Mouse (Mus musculus): ENCODE results near the gene Mast3. TPM values are rescaled to one million over a fixed set of nuclear protein-coding genes. Genes with fewer than 3 reads are reported as not detected.
A peak's percentile ranks its signal among the peaks of the same experiment; 100 is the strongest.

Gene Mast3
- polyA plus RNA-seq, 1 experiment, result 31.7 TPM

GRCm38 (mm10) chr8:70770748-70771147 is 34.1 kb downstream of the Mast3 start:
- no peaks in the 10 kb centered on the region for H3K27me3 ChIP-seq (ENCODE audit: control insufficient read depth, insufficient read depth, insufficient read length)
- no peak overlapping the region for H3K4me3 ChIP-seq
- peaks cover 8% of the 10 kb centered on the region for H3K79me2 ChIP-seq (ENCODE audit: control insufficient read depth, insufficient read depth)
- H3ac ChIP-seq (ENCODE audit: control insufficient read depth, insufficient read length), result no peak overlapping the region
- no peak for TF ChIP-seq CEBPB (IDR thresholded peaks at IDR 0.05; ENCODE audit: insufficient read depth, poor library complexity, severe bottlenecking)
- no peak for TF ChIP-seq REST (IDR thresholded peaks at IDR 0.05; ENCODE audit: insufficient read depth, insufficient read length)
- no peak for TF ChIP-seq MYOG (IDR thresholded peaks at IDR 0.05; ENCODE audit: control insufficient read depth in 1 of 3, insufficient read depth in 1 of 3, insufficient read length in 2 of 3, low read depth in 2 of 3)
- TF ChIP-seq E2F4 (IDR thresholded peaks at IDR 0.05; ENCODE audit: insufficient read depth), result no peak
- TF ChIP-seq TCF3 (IDR thresholded peaks at IDR 0.05; ENCODE audit: insufficient read length, low read depth), result no peak
- no peak for TF ChIP-seq USF1 (IDR thresholded peaks at IDR 0.05; ENCODE audit: low read depth)
- no peak for TF ChIP-seq MAX (IDR thresholded peaks at IDR 0.05; ENCODE audit: low read depth)
- no peak for TF ChIP-seq MYOD1 (IDR thresholded peaks at IDR 0.05; ENCODE audit: control insufficient read depth in 1 of 3, insufficient read length in 2 of 3, low read depth in 2 of 3)
- TF ChIP-seq POLR2AphosphoS2 (IDR thresholded peaks at IDR 0.05; ENCODE audit: insufficient read length, low read depth), result no peak
- TF ChIP-seq POLR2A (IDR thresholded peaks at IDR 0.05; ENCODE audit: insufficient read length, low read depth), result no peak
- no peak for TF ChIP-seq SRF (IDR thresholded peaks at IDR 0.05; ENCODE audit: control insufficient read depth, insufficient read length, low read depth)
- no peak for TF ChIP-seq TCF12 (IDR thresholded peaks at IDR 0.05; ENCODE audit: insufficient read depth, poor library complexity, severe bottlenecking)
- H3K36me3 ChIP-seq (ENCODE audit: control insufficient read depth, insufficient read depth), result peaks cover 6% of the 10 kb centered on the region
- no peak overlapping the region for H3K4me2 ChIP-seq (ENCODE audit: low read depth)

DNA sequence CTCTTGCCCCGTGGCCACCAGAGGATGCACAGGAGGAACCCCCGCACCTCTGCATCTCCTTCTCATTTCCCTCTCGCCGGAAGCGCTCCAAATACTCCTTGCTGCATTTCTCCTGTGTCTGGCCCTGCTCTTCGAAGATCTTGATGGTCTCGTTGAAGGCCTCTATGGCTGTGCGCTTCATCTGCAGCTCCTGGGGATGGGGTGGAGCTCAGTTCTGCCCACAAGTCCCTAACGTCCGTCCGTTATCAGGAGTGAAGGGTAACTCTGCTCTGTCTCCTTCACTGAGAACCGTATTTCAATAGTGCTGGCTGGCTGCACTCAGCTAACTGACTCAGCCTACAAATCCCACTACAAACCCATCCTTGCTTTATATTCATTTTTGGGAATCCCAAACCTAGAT is 35.0 kb downstream of the Mast3 start:
- no peak for TF ChIP-seq MYOG (IDR thresholded peaks at IDR 0.05; ENCODE audit: control insufficient read depth in 1 of 3, insufficient read depth in 1 of 3, insufficient read length in 2 of 3, low read depth in 2 of 3)
- no peak for TF ChIP-seq POLR2A (IDR thresholded peaks at IDR 0.05; ENCODE audit: insufficient read length, low read depth)
- TF ChIP-seq CEBPB (IDR thresholded peaks at IDR 0.05; ENCODE audit: insufficient read depth, poor library complexity, severe bottlenecking), result no peak
- TF ChIP-seq MAX (IDR thresholded peaks at IDR 0.05; ENCODE audit: low read depth), result no peak
- TF ChIP-seq POLR2AphosphoS2 (IDR thresholded peaks at IDR 0.05; ENCODE audit: insufficient read length, low read depth), result no peak
- no peak for TF ChIP-seq SRF (IDR thresholded peaks at IDR 0.05; ENCODE audit: control insufficient read depth, insufficient read length, low read depth)
- TF ChIP-seq USF1 (IDR thresholded peaks at IDR 0.05; ENCODE audit: low read depth), result no peak
- no peak for TF ChIP-seq E2F4 (IDR thresholded peaks at IDR 0.05; ENCODE audit: insufficient read depth)
- TF ChIP-seq REST (IDR thresholded peaks at IDR 0.05; ENCODE audit: insufficient read depth, insufficient read length), result no peak
- TF ChIP-seq TCF3 (IDR thresholded peaks at IDR 0.05; ENCODE audit: insufficient read length, low read depth), result no peak
- TF ChIP-seq MYOD1 (IDR thresholded peaks at IDR 0.05; ENCODE audit: control insufficient read depth in 1 of 3, insufficient read length in 2 of 3, low read depth in 2 of 3), result no peak
- TF ChIP-seq TCF12 (IDR thresholded peaks at IDR 0.05; ENCODE audit: insufficient read depth, poor library complexity, severe bottlenecking), result no peak
- Histone ChIP-seq H3K27me3 (ENCODE audit: control insufficient read depth, insufficient read depth, insufficient read length) (no peaks in the 10 kb centered on the region), H3K4me3 (no peak overlapping the region), H3ac (ENCODE audit: control insufficient read depth, insufficient read length) (no peak overlapping the region), H3K79me2 (ENCODE audit: control insufficient read depth, insufficient read depth) (no peaks in the 10 kb centered on the region), H3K36me3 (ENCODE audit: control insufficient read depth, insufficient read depth) (peaks cover 6% of the 10 kb centered on the region), H3K4me2 (ENCODE audit: low read depth) (no peak overlapping the region)

DNA sequence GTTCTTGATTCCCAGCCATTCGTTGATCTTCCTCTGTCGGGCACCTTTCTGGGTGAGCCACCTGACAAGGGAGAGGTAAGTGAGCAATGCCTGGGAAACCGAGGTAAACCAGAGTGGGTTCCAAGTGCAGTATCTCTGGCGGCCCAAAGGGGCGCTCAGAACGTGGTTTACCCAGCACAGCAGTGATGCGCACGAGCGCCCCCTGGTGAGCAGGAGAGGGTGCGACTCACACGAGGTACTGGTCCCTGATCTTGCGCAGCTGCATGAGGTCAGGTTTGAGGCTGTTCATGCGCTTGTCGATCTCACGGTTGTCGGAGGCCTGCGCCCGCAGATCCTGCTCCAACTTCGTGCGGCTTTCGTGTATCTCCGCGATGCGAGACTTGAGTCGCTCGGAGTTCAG is 35.5 kb downstream of the Mast3 start:
- Histone ChIP-seq H3K79me2 (ENCODE audit: control insufficient read depth, insufficient read depth) (no peaks in the 10 kb centered on the region), H3K36me3 (ENCODE audit: control insufficient read depth, insufficient read depth) (peaks cover 6% of the 10 kb centered on the region)
- no peak for TF ChIP-seq E2F4 (IDR thresholded peaks at IDR 0.05; ENCODE audit: insufficient read depth)
- TF ChIP-seq MYOD1 (IDR thresholded peaks at IDR 0.05; ENCODE audit: control insufficient read depth in 1 of 3, insufficient read length in 2 of 3, low read depth in 2 of 3), result peak in 2 of 3 experiments; percentile 20 to 48
- peak; percentile 68 for TF ChIP-seq POLR2AphosphoS2 (IDR thresholded peaks at IDR 0.05; ENCODE audit: insufficient read length, low read depth)
- peak; percentile 36 for TF ChIP-seq POLR2A (IDR thresholded peaks at IDR 0.05; ENCODE audit: insufficient read length, low read depth)
- no peak for TF ChIP-seq TCF12 (IDR thresholded peaks at IDR 0.05; ENCODE audit: insufficient read depth, poor library complexity, severe bottlenecking)
- TF ChIP-seq MYOG (IDR thresholded peaks at IDR 0.05; ENCODE audit: control insufficient read depth in 1 of 3, insufficient read depth in 1 of 3, insufficient read length in 2 of 3, low read depth in 2 of 3), result peak in 1 of 3 experiments; percentile 68

DNA sequence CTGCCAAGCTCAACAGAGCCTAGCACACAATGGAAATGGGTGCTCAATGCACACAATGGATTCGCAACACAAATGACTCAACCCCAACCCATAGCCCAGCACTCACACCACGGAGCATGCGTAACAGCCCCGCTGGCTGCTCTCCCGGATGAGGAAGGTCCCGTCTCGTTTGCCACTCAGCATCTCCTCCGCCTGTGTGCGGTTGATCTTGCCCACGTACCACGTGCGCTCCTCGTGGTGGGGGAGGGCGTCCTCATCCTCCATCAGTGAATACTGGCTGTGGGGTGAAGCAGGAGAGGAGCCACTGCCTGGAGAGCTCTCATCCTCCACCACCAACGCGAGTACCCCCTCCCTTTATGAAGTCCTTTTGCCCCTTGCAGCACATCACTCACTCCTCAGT is 35.9 kb downstream of the Mast3 start:
- H3K27me3 ChIP-seq (ENCODE audit: control insufficient read depth, insufficient read depth, insufficient read length), result no peaks in the 10 kb centered on the region
- no peak overlapping the region for H3ac ChIP-seq (ENCODE audit: control insufficient read depth, insufficient read length)
- TF ChIP-seq E2F4 (IDR thresholded peaks at IDR 0.05; ENCODE audit: insufficient read depth) (no peak), CEBPB (IDR thresholded peaks at IDR 0.05; ENCODE audit: insufficient read depth, poor library complexity, severe bottlenecking) (no peak), TCF12 (IDR thresholded peaks at IDR 0.05; ENCODE audit: insufficient read depth, poor library complexity, severe bottlenecking) (no peak), MYOD1 (IDR thresholded peaks at IDR 0.05; ENCODE audit: control insufficient read depth in 1 of 3, insufficient read length in 2 of 3, low read depth in 2 of 3) (no peak)
- peaks cover 6% of the 10 kb centered on the region for H3K36me3 ChIP-seq (ENCODE audit: control insufficient read depth, insufficient read depth)
- no peak overlapping the region for H3K4me3 ChIP-seq
- H3K4me2 ChIP-seq (ENCODE audit: low read depth), result no peak overlapping the region
- no peaks in the 10 kb centered on the region for H3K79me2 ChIP-seq (ENCODE audit: control insufficient read depth, insufficient read depth)

More for the DNA sequence above, 35.5 kb downstream of the Mast3 start:
- no peaks in the 10 kb centered on the region for H3K27me3 ChIP-seq (ENCODE audit: control insufficient read depth, insufficient read depth, insufficient read length)
- no peak overlapping the region for H3K4me2 ChIP-seq (ENCODE audit: low read depth)
- no peak overlapping the region for H3ac ChIP-seq (ENCODE audit: control insufficient read depth, insufficient read length)
- H3K4me3 ChIP-seq, result no peak overlapping the region

- Histone ChIP-seq H3K4me3 (no peak overlapping the region), H3K36me3 (ENCODE audit: control insufficient read depth, insufficient read depth) (peaks cover 6% of the 10 kb centered on the region), H3K79me2 (ENCODE audit: control insufficient read depth, insufficient read depth) (no peaks in the 10 kb centered on the region), H3K27me3 (ENCODE audit: control insufficient read depth, insufficient read depth, insufficient read length) (no peaks in the 10 kb centered on the region), H3ac (ENCODE audit: control insufficient read depth, insufficient read length) (no peak overlapping the region), H3K4me2 (ENCODE audit: low read depth) (no peak overlapping the region)
- TF ChIP-seq E2F4 (IDR thresholded peaks at IDR 0.05; ENCODE audit: insufficient read depth) (no peak), CEBPB (IDR thresholded peaks at IDR 0.05; ENCODE audit: insufficient read depth, poor library complexity, severe bottlenecking) (no peak), USF1 (IDR thresholded peaks at IDR 0.05; ENCODE audit: low read depth) (no peak), TCF3 (IDR thresholded peaks at IDR 0.05; ENCODE audit: insufficient read length, low read depth) (no peak), MYOD1 (IDR thresholded peaks at IDR 0.05; ENCODE audit: control insufficient read depth in 1 of 3, insufficient read length in 2 of 3, low read depth in 2 of 3) (no peak)
Measured at GRCm38 (mm10) chr8:70768231-70768776, 36.5 kb downstream of the Mast3 start.

All from myocyte (in vitro differentiated cells).